Mouse (Mus musculus): ENCODE results near the gene Gm10322.

The Gm10322 gene

DNA sequence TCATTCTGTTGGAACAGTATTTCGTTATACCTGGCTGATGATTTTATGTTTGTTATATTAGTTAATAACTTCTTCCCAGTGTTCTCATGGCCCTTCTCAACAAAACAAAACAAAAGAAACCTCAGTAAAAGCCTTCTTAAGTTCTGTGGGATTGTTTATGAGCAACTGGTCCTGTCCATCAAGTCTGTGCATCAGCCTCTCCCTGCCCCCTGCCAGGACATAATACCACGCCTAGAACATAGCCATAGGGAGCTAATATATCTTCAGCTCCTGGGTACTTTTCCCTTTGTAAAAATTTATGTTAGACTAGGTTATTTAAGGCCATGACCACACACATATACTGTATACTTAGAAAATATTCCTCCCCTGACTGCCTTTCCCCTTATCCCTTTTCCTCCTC is 48.9 kb downstream of the Gm10322 start:
- DNase-seq = no peak

DNA sequence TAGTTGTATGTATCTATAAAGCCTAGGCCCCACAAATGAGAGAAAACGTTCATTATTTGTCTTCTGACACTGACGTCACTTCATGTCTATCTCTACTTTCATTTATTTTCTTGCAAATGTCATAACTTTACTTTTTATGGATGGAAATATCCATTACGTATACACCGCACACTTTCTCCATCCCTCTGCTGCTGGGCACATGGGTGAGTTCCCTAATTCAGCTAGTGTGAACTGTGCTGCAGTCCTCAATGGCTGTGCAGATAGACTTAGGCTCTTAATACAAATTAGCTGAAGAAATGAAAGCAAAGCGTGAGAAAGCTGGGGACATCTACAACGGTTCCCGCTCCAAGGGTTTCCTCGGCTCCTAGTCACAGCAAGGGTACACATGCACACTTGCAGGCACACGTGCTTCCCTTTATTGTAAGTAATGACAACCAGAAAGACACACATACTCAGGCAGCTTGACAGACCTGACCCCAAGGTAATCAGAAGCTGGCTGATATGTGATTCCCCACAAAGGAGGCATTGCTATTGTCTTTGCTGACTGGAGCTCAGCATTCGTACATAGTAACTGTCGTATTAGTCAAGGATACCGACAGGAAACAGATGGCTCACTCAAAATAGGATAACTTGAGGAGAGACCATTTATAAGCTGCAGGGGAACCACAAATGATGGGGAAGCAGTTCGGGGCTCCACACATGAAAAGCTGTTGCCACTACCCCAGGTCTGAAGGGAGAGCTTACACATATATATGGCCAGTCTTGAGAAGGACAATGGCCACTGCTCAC is 49.8 kb downstream of the Gm10322 start:
- no peak for DNase-seq
